Mouse (Mus musculus) telencephalon, adult 2 months (tissue): ENCODE data around the gene Tgif2.
"Not testable (repeated sequence)": the region's sequence is repeated elsewhere in the genome, so short reads cannot be mapped to it uniquely, and the experiment has no call there.

Experiments used
- DNase-seq: peaks from one replicate; pipeline ENCODE4 v3.0.0-alpha.2; 2011; ENCODE audit warnings: low read depth, low spot score

Tgif2 gene

DNA sequence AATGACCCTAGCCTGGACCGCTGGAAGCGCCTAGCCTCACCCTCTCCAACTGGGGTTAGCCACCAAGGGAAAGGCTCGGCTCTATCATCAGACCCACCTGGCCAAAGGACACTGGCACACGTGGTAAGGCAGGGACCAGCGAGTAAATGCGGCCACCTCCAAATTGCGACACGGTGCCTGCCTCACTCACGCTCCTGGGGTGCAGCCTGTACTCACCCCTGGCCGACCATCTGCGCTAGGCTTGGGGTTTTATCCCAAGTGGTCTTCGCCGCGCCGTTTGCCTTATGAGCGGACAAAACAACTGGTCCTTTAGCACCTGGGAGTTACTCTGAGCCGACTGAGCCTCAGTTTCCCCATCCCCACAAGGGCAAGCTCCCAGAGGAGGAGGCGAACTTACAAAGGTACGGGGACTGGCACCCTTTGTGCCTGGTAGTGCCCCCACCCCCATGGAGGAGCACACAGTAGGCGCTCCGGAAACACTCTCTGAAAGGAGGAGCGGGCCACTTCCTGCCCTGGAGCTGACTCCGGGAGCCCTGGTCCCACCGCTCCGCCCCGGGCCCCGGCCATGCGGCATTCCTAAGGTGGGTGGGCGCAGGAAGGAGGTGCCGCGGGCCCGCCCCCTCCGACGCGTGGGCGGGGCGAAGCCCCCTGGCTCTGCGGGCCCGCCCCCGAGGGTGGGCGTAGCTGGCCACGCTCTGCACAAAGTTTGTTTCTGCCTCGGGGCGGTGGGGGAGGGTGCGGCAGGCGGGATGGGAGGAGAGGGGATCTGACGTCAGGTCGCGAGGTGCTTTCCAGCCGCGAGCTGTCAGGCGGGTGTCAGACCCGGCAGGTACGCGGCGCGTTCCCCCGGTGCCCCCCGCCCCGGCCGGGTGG lies at the start of gene Tgif2:
Gene Tgif2, plus strand, starts transcription at position 689 of the 873 bp plus-strand sequence.
- no peak for DNase-seq

DNA sequence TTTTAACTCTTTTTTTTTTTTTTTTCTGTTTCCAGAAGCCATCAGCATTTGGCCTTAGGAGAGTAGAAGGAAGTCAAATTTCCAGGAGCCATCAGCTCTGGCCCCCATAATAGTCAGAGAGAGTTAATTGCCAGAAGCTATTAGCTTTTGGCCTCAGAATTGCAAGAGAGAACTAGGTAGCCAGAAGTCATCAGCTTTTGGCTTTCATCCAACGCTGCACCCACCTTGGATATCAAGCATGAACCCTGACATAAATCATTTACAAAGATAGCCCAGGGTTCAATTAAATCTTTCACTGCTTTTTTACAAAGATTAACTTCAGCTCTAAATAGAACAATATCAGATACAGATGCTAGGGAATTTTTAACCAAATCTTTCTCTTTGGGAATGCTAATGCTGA lies 41.3 kb upstream of the Tgif2 start:
- no peak for DNase-seq

DNA sequence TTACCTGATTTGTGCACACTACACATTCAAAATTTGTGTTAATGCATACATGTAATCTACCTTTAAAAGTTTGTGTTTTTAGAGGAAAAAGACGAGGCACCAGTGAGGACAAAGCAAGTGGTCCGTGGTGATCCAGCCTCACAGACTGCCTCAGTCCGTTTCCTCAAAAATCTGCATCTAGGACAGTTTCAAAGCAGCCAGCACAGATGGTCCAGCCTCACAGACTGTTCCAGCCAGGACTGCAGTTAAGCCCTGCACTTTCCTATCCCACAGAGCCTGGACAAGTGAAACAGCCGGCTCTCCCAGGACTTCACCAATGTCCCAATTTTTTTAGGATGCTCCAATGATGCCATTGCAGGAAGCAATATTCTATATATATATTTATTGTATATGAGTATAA lies 38.8 kb upstream of the Tgif2 start:
- DNase-seq = no peak

DNA sequence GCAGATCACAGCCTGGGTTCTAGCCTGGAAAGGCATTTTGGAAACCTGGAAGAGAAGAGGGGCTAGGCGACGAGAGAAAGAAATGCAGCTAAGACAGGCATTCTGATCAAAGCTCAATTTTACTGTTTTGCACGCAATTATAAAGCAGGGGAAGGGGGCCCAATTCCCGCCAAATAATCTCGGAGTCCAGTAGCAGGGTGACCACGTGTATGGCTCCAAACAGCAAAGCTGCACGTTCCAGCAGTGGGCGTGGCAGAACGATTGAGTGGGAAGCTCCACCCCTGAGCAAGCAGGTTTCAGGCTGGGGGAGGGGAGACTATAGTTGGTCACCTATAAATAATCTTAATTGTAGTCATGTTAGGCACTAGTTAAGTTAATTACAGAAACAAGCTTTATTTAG lies 37.7 kb upstream of the Tgif2 start:
- not testable (repeated sequence) for DNase-seq

- no peak for DNase-seq
These were observed 36.0 kb upstream of the Tgif2 start for GRCm38 (mm10) chr2:156803698-156804372.

DNA sequence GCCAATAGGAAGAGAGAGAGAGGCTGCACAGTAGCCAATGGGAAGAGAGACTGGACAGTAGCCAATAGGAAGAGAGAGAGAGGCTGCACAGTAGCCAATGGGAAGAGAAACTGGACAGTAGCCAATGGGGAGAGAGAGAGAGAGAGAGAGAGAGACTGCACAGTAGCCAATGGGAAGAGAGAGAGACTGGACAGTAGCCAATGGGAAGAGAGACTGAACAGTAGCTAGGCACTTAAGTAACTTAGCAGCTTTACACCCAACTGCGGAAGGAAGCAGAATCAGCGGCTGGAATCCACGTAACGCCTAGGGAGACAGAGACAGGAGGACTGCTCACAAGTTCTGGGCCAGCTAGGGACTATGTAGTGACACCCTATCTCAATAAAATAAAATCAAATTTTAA lies 35.2 kb upstream of the Tgif2 start:
- no peak for DNase-seq

DNA sequence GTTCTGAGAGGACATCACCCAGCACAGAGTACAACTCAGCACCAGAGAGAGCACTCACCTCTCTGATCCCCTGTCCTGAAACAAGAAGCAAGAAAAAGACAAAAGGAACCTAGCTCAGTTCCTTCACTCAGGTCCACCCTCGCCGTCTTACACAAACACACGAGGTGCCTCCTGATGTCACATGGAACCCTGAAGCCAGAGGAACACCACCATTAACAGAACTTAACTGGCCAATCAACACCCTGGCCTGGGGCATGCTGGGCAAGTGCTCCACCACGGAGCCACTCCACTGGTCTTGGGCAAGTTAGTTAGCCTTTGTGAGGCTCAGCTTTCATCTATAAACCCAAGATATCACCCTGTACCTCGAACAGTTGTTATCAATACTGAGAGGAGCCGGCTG lies 32.9 kb upstream of the Tgif2 start:
- no peak for DNase-seq

GRCm38 (mm10) chr2:156809579-156809978 lies 30.2 kb upstream of the Tgif2 start:
- peak; percentile 10 for DNase-seq

DNA sequence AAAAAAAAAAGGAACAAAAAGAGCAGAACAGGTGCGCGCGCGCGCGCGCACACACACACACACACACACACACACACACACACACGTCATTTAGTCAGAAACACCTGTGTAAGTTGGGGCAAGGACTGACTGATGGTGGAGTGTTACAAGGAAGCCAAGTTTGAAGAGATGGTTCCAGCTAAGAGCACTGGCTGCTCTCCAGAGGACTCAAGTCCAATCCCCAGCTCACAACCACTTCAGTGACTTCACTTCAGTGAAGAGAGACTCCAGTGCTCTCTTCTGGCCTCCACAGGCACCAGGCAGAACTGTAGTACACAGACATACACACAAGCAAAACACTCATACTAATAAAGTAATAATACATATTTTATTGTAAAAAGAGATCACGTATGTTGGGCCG lies 29.1 kb upstream of the Tgif2 start:
- DNase-seq = no peak

DNA sequence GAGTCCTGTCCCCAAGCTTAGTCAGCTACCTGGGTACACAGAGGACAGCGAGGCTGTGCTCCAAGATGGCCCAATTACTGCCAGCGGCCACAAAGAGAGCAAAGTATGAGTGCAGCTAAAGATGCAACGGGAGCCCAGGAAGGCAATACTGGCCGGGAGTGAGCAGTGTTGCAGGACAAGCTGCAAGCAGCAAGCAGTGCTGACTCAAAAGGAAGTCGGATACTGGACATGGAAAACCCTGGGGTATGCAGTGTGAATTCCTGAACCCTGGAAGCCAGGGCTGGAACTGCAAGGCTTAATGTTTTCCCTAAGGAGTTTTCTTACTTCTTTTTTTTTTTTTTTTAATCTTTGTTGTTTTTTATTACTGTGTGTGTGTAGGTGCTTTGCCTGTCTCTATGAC lies 28.3 kb upstream of the Tgif2 start:
- no peak for DNase-seq

GRCm38 (mm10) chr2:156814344-156814801 lies 25.4 kb upstream of the Tgif2 start:
- DNase-seq = no peak

GRCm38 (mm10) chr2:156814893-156815292 lies 24.9 kb upstream of the Tgif2 start:
- DNase-seq = no peak

DNA sequence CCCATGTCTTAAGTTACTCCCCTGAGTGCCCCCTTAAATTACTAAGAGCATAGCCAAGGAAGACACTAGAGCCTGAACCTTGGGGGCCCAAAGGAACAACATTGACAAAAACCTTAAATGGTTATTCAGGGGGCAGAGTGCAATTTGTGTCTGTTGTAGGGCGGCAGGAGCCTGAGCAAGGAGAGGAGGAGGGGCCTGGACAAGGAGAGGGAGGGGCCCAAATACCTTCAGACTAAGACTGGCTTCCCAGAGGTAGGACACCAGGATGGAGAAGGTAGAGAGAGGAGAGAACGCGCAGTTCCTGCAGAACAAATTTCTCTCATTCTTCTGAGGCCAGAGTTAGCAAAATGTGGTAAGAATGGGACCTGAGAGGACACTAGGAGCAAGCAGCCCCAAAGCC lies 24.4 kb upstream of the Tgif2 start:
- no peak for DNase-seq

DNA sequence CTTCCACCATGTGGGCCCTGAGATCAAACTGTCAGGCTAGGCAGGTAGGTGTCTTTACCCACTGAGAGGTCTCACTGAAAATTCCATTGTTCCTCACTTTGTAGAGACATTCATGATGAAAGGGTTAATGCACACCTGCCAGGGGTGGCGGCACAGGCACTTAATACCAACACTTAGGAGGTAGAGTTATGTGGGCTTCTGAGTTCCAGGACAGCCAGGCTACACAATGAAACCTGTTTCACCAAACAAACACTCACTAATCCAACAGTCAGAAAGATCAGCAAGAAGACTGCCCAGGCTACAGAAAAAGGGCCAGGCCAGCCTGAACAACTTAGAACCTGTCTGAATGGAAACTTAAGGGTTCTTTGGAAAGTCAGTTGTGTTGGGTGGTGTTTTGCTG lies 23.7 kb upstream of the Tgif2 start:
- DNase-seq = no peak

- not testable (repeated sequence) for DNase-seq
These were observed 14.7 kb upstream of the Tgif2 start for GRCm38 (mm10) chr2:156825128-156825527.

- DNase-seq = no peak
These were observed 5.5 kb upstream of the Tgif2 start for GRCm38 (mm10) chr2:156834336-156834735.

GRCm38 (mm10) chr2:156838839-156839238 lies 968 bp upstream of the Tgif2 start:
- no peak for DNase-seq

GRCm38 (mm10) chr2:156840301-156841027 lies 657 bp downstream of the Tgif2 start:
- DNase-seq = no peak

DNA sequence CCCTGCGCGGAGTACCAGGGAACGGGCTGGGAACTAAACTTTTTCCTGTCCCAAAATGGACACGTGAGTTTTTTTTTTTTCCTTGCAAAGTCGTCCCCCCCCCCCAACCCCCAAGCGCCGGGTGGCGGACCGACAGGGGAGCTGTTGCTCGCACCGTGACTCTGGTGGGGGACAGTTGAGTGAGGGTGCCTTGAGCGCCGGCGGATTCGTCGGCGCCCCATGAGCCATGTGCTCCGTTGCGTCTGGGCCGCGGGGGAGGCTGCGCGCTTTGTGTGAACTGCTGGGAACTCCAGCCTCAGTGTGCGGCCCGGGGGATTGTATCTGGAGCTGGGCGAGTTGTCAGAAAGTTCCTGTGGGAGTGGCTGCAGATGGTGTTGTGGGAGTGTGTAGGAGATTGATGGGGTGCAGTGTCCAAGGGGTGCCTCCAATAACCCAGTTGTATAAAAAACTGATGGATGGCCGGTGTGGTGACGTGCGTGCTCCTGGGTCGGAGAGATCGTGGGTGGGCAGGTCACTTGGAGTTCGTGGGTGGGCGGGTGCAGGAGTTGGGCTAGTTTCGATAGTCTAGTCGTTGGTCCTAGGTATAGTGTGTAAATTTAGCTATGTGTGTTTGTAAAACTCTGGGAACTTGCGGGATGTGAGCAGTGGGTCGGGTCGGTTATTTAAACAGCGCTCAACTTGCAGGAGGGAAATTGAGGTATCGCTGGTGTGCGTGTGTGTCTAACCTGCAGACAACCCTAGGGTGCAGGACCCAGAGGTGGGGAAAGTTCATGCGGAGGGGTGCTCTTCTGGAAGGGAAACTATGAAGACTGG lies 1.4 kb downstream of the Tgif2 start:
- no peak for DNase-seq

- no peak for DNase-seq
These were observed 2.3 kb downstream of the Tgif2 start for GRCm38 (mm10) chr2:156841841-156842706.
